Mouse (Mus musculus): ENCODE results near the gene Nfxl1. TPM values are rescaled to one million over a fixed set of nuclear protein-coding genes. Genes with fewer than 3 reads are reported as not detected.
A peak's percentile ranks its signal among the peaks of the same experiment; 100 is the strongest.
"Not testable (repeated sequence)": the region's sequence is repeated elsewhere in the genome, so short reads cannot be mapped to it uniquely, and the experiment has no call there.

Nfxl1 gene
- 24.3 and 24.9 TPM in 2 replicates for polyA plus RNA-seq (2014; fragmentation: Nextera tagmentation; extraction: Ambion mirVana)

DNA sequence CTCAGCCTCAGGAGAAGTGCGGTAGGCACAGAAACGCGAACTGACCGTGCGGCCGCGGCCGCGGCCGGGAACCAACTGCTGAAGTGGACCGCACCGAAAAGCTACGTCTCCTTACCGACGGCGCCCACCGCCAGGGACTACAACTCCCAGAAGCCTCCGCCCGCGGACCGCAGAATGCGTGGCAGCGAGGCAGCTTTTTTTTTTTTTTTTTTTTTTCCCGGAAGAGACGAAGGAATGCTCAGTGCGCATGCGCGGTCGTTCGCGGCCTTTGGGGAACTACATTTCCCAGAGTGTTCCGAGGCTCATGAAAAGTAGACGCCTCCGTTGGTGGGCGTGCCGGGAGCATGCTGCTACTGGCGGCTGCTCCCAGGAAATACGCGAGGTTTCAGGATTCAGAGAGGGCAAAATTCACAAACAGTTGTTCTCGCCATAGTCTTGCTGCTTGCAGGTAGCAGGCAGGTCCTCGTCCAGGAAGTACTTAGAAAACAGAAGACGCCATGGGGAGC is at the start of gene Nfxl1:
Gene Nfxl1 (minus strand): TSS at position 141 of the 506 bp plus-strand sequence.
- Histone ChIP-seq H3K36me3 (ENCODE audit: control insufficient read depth, insufficient read depth, low read length) (no peaks in the 10 kb centered on the region), H3K4me1 (replicated peaks; ENCODE audit: control insufficient read depth, insufficient read depth, low read length) (no peaks in the 10 kb centered on the region), H3K9ac (ENCODE audit: low read length) (peak within 1 kb of the TSS; percentile 82), H3K27ac (ENCODE audit: low read depth, low read length) (0 out of 2 replicates have a peak within 1 kb of the TSS, but pooled peaks have one; percentile 5), H3K9me3 (ENCODE audit: control insufficient read depth, low read length) (no peaks in the 10 kb centered on the region), H3K4me3 (ENCODE audit: low read depth, low read length) (peak within 1 kb of the TSS; percentile 79), H3K27me3 (ENCODE audit: control insufficient read depth, insufficient read depth, low read length) (no peaks in the 10 kb centered on the region), H3K4me2 (ENCODE audit: low read depth, low read length, severe bottlenecking) (peak within 1 kb of the TSS; percentile 65)
- ATAC-seq (replicated peaks; ENCODE audit: low FRiP score): peak; percentile 95
- DNase-seq (ENCODE audit: low spot score): peak; percentile 98
- WGBS: 0% methylated on average over 42 of the region's 42 CpGs

DNA sequence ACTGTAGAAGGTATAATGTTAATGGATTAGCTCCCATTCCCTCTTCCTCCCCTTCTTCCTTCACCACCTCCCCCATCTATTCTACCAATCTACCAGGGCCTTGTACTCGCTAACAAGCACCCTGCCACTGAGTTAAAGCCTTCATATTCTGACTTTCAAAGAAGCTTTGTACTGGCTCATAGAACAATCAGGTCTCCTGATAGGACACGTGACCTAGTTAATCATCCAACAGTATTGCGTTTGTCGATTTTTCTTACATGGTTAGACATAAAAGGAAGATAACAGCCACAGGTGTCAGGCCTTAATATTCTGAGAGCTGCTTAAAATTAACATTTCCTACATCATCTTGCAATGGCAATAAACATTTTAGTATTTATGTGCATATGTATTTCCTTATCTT is 43.7 kb upstream of the Nfxl1 start:
- Histone ChIP-seq H3K9me3 (ENCODE audit: control insufficient read depth, low read length) (no peaks in the 10 kb centered on the region), H3K36me3 (ENCODE audit: control insufficient read depth, insufficient read depth, low read length) (no peaks in the 10 kb centered on the region), H3K4me1 (replicated peaks; ENCODE audit: control insufficient read depth, insufficient read depth, low read length) (no peaks in the 10 kb centered on the region), H3K27me3 (ENCODE audit: control insufficient read depth, insufficient read depth, low read length) (no peaks in the 10 kb centered on the region), H3K27ac (ENCODE audit: low read depth, low read length) (no peak overlapping the region), H3K4me2 (ENCODE audit: low read depth, low read length, severe bottlenecking) (no peak overlapping the region), H3K9ac (ENCODE audit: low read length) (no peak overlapping the region), H3K4me3 (ENCODE audit: low read depth, low read length) (no peak overlapping the region)
- DNase-seq (ENCODE audit: low spot score) (no peak), ATAC-seq (replicated peaks; ENCODE audit: low FRiP score) (no peak)
- 91% methylated on average over 4 of the region's 4 CpGs for WGBS

DNA sequence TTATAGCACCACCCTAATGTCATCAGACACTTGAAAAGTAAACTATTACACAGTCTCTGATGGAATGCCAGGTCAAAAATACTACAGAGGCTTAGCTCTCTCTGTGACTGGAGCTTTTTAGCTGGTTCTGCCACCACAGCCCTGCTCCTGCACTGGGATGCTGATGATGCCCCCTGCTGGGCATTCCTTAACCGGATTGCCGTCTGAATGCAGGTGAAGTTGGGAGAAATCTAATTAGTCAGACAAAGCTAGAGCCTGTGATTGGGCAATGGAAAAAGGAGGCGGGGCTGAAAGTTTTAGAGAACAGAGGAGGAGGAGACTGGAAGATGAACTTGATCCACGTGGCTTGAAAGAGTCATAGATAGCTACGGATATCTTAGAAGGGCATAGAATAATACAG is 41.5 kb upstream of the Nfxl1 start:
- Histone ChIP-seq H3K27ac (ENCODE audit: low read depth, low read length) (no peak overlapping the region), H3K9ac (ENCODE audit: low read length) (no peak overlapping the region), H3K36me3 (ENCODE audit: control insufficient read depth, insufficient read depth, low read length) (no peaks in the 10 kb centered on the region), H3K4me1 (replicated peaks; ENCODE audit: control insufficient read depth, insufficient read depth, low read length) (no peaks in the 10 kb centered on the region), H3K4me3 (ENCODE audit: low read depth, low read length) (no peak overlapping the region), H3K4me2 (ENCODE audit: low read depth, low read length, severe bottlenecking) (no peak overlapping the region), H3K27me3 (ENCODE audit: control insufficient read depth, insufficient read depth, low read length) (no peaks in the 10 kb centered on the region), H3K9me3 (ENCODE audit: control insufficient read depth, low read length) (no peaks in the 10 kb centered on the region)
- 11% methylated on average over 5 of the region's 5 CpGs for WGBS
- peak; percentile 72 for DNase-seq (ENCODE audit: low spot score)
- peak; percentile 80 for ATAC-seq (replicated peaks; ENCODE audit: low FRiP score)

DNA sequence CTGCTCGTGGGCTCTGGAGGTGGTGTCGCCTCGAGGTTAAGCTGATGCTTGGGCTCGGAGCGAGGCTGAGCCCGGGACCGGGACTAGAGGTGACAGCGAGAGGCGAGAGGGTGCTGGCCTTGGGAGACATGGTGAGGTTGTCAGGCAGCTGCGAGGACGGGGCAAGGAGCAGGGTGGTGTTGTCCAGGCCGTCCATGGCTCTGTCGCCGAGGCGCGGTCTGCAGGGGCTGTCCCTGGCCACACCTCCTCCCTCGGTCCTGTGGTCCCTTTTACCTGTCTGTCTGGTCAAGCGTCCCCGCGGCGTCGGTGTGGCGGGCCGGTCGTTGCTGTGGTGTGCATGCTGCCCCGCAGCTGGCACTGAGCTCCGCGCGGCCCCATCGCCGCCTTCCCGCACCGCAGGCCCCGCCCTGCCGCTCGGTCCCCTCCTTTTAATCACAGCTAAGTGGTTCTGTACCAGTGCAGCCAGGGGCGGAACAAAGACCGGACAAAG is 27.8 kb upstream of the Nfxl1 start, which contains the start of gene Gm5868:
Gene Gm5868 (minus strand): TSS at position 360 of the 490 bp plus-strand sequence.
- no peak within 1 kb of the TSS for H3K27ac ChIP-seq (ENCODE audit: low read depth, low read length)

DNA sequence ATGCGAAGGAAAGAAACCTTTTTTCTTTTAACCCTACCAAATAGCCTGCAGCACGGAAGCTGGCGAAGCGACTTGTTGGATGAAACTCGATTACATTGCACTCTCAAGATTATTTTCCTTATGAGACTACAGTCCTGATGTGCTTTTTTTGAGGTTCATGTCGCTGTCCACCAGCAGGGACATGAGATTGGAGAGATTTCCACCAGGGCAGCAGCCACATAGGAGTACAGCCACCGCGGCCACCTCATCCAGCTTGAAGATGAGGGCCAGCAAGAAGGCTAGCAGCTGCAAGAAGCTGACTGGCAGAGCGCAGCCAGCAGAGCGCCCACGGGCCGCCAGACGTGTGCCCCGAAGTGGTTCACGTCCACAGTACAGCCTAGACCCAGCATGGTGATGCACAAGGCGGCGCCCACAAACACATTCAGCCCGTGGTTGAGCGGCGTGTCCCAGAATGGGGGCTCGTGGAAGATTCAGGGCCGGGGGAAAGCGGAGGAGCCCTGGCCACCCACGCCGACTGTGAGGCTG is 27.2 kb upstream of the Nfxl1 start:
- not testable (repeated sequence) for H3K27me3 ChIP-seq (ENCODE audit: control insufficient read depth, insufficient read depth, low read length)
- WGBS: 46% methylated on average over 25 of the region's 25 CpGs

More for the DNA sequence above, 27.8 kb upstream of the Nfxl1 start, which contains the start of gene Gm5868:
- peak; percentile 58 for DNase-seq (ENCODE audit: low spot score)
- Histone ChIP-seq H3K9ac (ENCODE audit: low read length) (peak within 1 kb of the TSS; percentile 41; the same call in 1 of the 2 replicates), H3K27me3 (ENCODE audit: control insufficient read depth, insufficient read depth, low read length) (peaks cover 2% of the 10 kb centered on the region; the same call in 1 of the 2 replicates), H3K9me3 (ENCODE audit: control insufficient read depth, low read length) (no peaks in the 10 kb centered on the region), H3K4me1 (replicated peaks; ENCODE audit: control insufficient read depth, insufficient read depth, low read length) (peaks cover 2% of the 10 kb centered on the region; the same call in 1 of the 2 replicates), H3K4me3 (ENCODE audit: low read depth, low read length) (peak within 1 kb of the TSS; percentile 31), H3K4me2 (ENCODE audit: low read depth, low read length, severe bottlenecking) (peak within 1 kb of the TSS; percentile 60), H3K36me3 (ENCODE audit: control insufficient read depth, insufficient read depth, low read length) (no peaks in the 10 kb centered on the region)
- WGBS: 2% methylated on average over 38 of the region's 38 CpGs
- peak; percentile 86 for ATAC-seq (replicated peaks; ENCODE audit: low FRiP score)

DNA sequence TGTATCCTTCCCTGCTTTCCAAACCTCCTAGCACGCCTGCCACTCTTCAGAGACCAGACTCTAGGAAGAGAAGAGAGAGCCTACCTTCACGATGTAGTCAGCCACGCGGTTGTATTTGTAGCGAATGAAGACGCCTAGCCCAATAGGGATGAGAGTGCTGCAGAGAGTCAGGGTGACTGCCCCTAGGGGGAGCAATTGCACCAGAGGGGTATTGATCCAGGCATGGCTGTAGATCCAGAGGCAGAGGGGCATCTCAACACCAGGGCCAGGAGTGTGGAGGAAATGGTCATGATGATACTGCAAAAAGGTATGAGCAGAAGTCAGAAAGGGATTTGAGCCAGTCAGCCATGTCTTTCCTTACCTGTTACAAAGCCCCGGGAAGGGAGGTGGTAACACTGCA is 26.6 kb upstream of the Nfxl1 start:
- WGBS: 32% methylated on average over 7 of the region's 7 CpGs
- not testable (repeated sequence) for H3K4me2 ChIP-seq (ENCODE audit: low read depth, low read length, severe bottlenecking)

More for the DNA sequence above, 27.2 kb upstream of the Nfxl1 start:
- not testable (repeated sequence) for H3K27ac ChIP-seq (ENCODE audit: low read depth, low read length); H3K36me3 ChIP-seq (ENCODE audit: control insufficient read depth, insufficient read depth, low read length); H3K4me1 ChIP-seq (replicated peaks; ENCODE audit: control insufficient read depth, insufficient read depth, low read length); H3K9ac ChIP-seq (ENCODE audit: low read length); H3K9me3 ChIP-seq (ENCODE audit: control insufficient read depth, low read length)
- ATAC-seq (replicated peaks; ENCODE audit: low FRiP score): peak; percentile 53
- DNase-seq (ENCODE audit: low spot score): peak; percentile 65
- H3K4me2 ChIP-seq (ENCODE audit: low read depth, low read length, severe bottlenecking): peak overlapping the region; percentile 60
- H3K4me3 ChIP-seq (ENCODE audit: low read depth, low read length): peak overlapping the region; percentile 31; the same call in 1 of the 2 replicates

DNA sequence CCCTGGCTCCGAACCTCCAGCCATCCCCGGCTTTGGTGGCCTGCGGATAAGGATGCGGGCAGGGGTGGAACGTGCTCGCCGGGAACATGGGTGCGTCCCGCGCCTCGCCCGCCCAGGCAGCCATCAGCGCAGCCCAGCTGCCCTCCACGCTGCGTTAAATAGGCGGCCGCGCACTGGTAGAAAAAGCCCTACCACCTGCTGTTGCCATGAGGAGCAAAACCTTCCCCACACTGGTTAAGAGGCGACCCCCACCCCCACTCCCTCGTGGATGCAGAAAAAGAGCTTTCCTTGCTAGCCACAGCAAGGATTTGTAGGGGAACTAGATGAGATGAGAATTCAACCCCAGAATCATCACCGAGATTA is 21.5 kb upstream of the Nfxl1 start, which contains the start of gene Zar1:
Gene Zar1 (minus strand): TSS at position 285 of the 363 bp plus-strand sequence.
- peak; percentile 56 for DNase-seq (ENCODE audit: low spot score)
- peak within 1 kb of the TSS; percentile 70 for H3K4me2 ChIP-seq (ENCODE audit: low read depth, low read length, severe bottlenecking)
- H3K4me3 ChIP-seq (ENCODE audit: low read depth, low read length): peak within 1 kb of the TSS; percentile 35
- H3K9ac ChIP-seq (ENCODE audit: low read length): peak within 1 kb of the TSS; percentile 45
- H3K36me3 ChIP-seq (ENCODE audit: control insufficient read depth, insufficient read depth, low read length); H3K27ac ChIP-seq (ENCODE audit: low read depth, low read length); H3K9me3 ChIP-seq (ENCODE audit: control insufficient read depth, low read length); H3K4me1 ChIP-seq (replicated peaks; ENCODE audit: control insufficient read depth, insufficient read depth, low read length); H3K27me3 ChIP-seq (ENCODE audit: control insufficient read depth, insufficient read depth, low read length): not testable (repeated sequence)
- peak; percentile 52 for ATAC-seq (replicated peaks; ENCODE audit: low FRiP score)
- WGBS: 11% methylated on average over 14 of the region's 21 CpGs

More for the DNA sequence above, 26.6 kb upstream of the Nfxl1 start:
- not testable (repeated sequence) for H3K4me3 ChIP-seq (ENCODE audit: low read depth, low read length); H3K9me3 ChIP-seq (ENCODE audit: control insufficient read depth, low read length); H3K27me3 ChIP-seq (ENCODE audit: control insufficient read depth, insufficient read depth, low read length); H3K36me3 ChIP-seq (ENCODE audit: control insufficient read depth, insufficient read depth, low read length); H3K9ac ChIP-seq (ENCODE audit: low read length); H3K4me1 ChIP-seq (replicated peaks; ENCODE audit: control insufficient read depth, insufficient read depth, low read length); H3K27ac ChIP-seq (ENCODE audit: low read depth, low read length); ATAC-seq (replicated peaks; ENCODE audit: low FRiP score); DNase-seq (ENCODE audit: low spot score)

DNA sequence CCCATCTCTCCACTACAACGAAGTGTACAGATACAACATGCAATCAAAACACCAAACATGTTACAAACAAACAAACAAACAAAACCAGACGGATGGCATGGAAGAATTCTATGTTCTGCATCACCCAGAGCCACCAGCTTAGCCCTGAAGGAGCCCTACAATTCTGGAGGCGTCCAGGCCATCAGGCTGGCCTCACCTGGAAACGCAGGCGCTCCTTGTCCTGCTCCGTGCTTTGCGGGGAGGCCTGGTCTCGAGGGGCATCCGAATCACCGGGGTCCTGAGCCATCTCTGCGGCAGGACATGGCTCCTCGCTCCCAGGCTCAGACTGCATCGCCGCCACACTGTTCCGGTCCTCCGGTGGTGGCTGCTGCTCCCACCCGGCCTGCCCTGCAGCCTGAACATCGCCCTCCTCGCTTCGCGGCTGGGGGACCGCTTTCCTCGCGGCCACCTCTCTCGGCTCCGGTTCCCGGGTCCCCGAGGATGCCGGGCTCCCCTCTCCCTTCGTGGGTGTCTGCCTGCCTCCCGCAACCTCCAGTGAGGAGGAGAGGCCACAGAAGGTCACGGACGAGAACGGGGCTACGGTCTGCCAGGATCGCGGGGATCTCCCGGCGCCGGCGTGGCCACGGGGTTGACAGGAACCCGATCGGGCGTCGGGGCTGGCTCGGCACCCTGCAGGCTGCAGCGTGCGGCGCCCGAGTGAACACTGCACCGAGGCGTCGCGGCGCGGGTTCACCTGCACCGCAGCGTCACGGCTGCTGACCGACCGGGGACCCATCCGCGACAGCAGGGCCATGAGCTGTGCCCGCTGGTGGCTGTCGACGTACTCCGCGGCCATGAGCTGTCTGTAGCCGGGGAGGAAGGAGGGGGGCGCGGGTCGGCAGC is 20.8 kb upstream of the Nfxl1 start:
- peak; percentile 77 for ATAC-seq (replicated peaks; ENCODE audit: low FRiP score)
- 8% methylated on average over 56 of the region's 73 CpGs for WGBS

More for the DNA sequence above, 20.8 kb upstream of the Nfxl1 start:
- DNase-seq (ENCODE audit: low spot score): peak; percentile 66
- not testable (repeated sequence) for H3K9me3 ChIP-seq (ENCODE audit: control insufficient read depth, low read length); H3K4me1 ChIP-seq (replicated peaks; ENCODE audit: control insufficient read depth, insufficient read depth, low read length); H3K27me3 ChIP-seq (ENCODE audit: control insufficient read depth, insufficient read depth, low read length); H3K27ac ChIP-seq (ENCODE audit: low read depth, low read length); H3K36me3 ChIP-seq (ENCODE audit: control insufficient read depth, insufficient read depth, low read length)
- H3K4me2 ChIP-seq (ENCODE audit: low read depth, low read length, severe bottlenecking): peak overlapping the region; percentile 70
- peak overlapping the region; percentile 35 for H3K4me3 ChIP-seq (ENCODE audit: low read depth, low read length)
- peak overlapping the region; percentile 45 for H3K9ac ChIP-seq (ENCODE audit: low read length)

Data from forebrain, embryonic 11.5 days (tissue).